Mouse (Mus musculus) forebrain, embryonic 12.5 days (tissue): ENCODE results near the gene Ccdc167. TPM values are rescaled to one million over a fixed set of nuclear protein-coding genes. Genes with fewer than 3 reads are reported as not detected.

ENCODE experiments used
- ATAC-seq: fragments of 200-750 bp; cut with Nextera tagmentation; 2 replicates; pipeline ENCODE4 v1.8.0; 2017; ENCODE audit warnings: moderate TSS enrichment; ENCODE audit not compliant: low FRiP score
- H3K27ac ChIP-seq: fragments of 300-500 bp; sonication (generic); 2 replicates; pipeline ENCODE4 v1.5.1; 2016; ENCODE audit warnings: mild to moderate bottlenecking
- H3K27me3 ChIP-seq: fragments of 300-500 bp; sonication (generic); 2 replicates; pipeline ENCODE4 v1.6.1; 2016; ENCODE audit warnings: mild to moderate bottlenecking
- H3K36me3 ChIP-seq: fragments of 300-500 bp; sonication (generic); replicated peaks from 2 replicates; pipeline ENCODE4 v1.6.1; 2016; ENCODE audit warnings: mild to moderate bottlenecking
- H3K4me1 ChIP-seq: fragments of 300-500 bp; sonication (generic); 2 replicates; pipeline ENCODE4 v1.6.1; 2016
- H3K4me2 ChIP-seq: fragments of 300-500 bp; sonication (generic); 2 replicates; pipeline ENCODE4 v1.6.1; 2016; ENCODE audit warnings: mild to moderate bottlenecking, moderate library complexity
- H3K4me3 ChIP-seq: fragments of 300-500 bp; sonication (generic); replicated peaks from 2 replicates; pipeline ENCODE4 v1.5.1; 2016; ENCODE audit warnings: mild to moderate bottlenecking
- H3K9ac ChIP-seq: fragments of 300-500 bp; sonication (generic); 2 replicates; pipeline ENCODE4 v1.6.1; 2016; ENCODE audit warnings: mild to moderate bottlenecking
- H3K9me3 ChIP-seq: fragments of 300-500 bp; sonication (generic); 2 replicates; pipeline ENCODE4 v1.6.1; 2016
- WGBS: fragments of 180-500 bp; shearing (Covaris S2); methylation state at CpG from one replicate; pipeline ENCODE4 v1.1.7; 2016; 5-methylcytosine and 5-hydroxymethylcytosine counted together
- polyA plus RNA-seq: library from polyadenylated mRNA; unstranded; fragments of >200 nt; fragmentation: Nextera tagmentation; extraction: Ambion mirVana; gene quantifications from 2 replicates; pipeline ENCODE4 v1.2.1, GENCODE M21; 2016

Gene Ccdc167
- polyA plus RNA-seq, result 15.8 and 17.8 TPM in 2 replicates

DNA sequence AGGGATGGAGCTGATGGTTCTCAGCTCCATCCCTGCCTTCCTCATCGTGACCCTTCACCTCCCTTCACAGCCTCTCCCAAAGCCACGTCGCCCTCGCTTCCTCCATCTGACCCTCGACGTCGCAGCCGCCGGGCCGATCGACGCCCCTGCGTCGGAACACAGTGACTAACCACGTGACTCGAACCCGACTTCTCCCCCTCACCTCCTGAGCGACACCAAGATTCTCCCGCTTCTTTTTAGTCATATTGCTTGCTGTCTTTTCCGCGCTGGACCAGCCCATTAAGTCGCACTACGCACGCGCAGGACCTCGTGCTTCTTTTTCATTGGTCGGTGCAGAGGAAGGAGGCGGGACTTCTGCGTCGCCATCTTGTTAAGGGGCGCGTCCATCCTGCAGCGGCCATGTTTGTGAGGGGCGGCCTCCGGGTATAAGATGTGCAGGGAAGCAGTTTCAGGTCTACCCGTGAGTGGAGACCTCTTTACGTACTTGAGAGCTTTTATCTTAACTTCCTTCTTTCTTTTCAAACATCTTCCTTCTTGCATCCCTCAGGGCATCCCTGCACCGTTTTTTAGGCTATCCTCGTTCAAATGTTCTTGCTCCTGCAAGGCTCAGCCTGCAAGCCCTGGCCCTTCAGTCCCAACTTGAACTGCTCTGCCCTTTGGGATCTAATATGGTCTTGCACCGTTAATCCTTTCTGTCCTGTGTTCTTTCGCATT is at the start of gene Ccdc167:
Gene Ccdc167 (minus strand): TSS at position 313 of the 714 bp plus-strand sequence.
- Histone ChIP-seq H3K4me1 (peaks cover 30% of the 10 kb centered on the region), H3K9ac (peak within 1 kb of the TSS; percentile 60), H3K27me3 (0 out of 2 replicates have a peak, but pooled peaks cover 4% of the 10 kb centered on the region), H3K4me3 (peak within 1 kb of the TSS; percentile 51), H3K36me3 (no peaks in the 10 kb centered on the region), H3K4me2 (peak within 1 kb of the TSS; percentile 69), H3K9me3 (no peaks in the 10 kb centered on the region), H3K27ac (peak within 1 kb of the TSS; percentile 56; the same call in 1 of the 2 replicates)
- peak; percentile 96 for ATAC-seq
- 6% methylated on average over 41 of the region's 41 CpGs for WGBS

DNA sequence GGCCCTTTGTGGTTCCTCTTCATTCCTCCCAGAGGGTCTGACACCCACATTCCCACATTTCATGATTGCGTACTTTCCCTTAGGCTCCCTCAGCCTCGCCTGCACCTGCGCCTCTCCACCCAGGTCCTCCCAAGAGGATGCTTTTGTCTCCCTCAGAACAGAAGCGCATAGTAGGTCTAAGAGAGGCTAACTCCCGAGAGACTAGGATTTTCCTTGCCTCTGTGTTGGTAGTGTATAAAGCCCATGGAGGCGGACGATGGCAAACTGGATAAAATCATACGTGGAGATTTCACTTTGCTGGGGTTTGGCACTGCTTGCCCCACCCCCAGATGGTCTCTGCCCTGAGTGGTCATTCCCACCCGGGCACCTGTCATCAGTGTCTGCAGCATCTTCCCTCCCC is 48.5 kb upstream of the Ccdc167 start:
- ATAC-seq, result no peak
- 88% methylated on average over 9 of the region's 9 CpGs for WGBS

DNA sequence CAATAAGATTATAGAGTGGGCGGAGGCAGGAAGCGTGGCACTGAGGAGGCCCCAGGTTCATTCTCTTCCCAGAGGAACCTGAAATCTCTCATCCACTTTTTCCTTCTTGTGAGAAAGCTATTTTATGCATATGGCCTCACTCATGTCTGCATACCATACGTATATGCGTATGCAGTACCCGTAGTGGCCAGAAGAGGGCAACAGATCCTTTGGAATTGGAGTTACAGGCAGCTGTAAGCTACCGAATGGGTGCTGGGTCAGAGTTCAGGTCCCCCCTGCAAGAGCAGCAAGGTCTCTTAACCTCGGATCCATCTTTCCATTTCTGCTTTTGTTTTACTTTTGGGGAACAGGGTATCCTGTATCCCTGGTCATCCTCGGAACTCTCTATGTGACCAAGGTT is 45.7 kb upstream of the Ccdc167 start:
- H3K27ac ChIP-seq, result no peak overlapping the region
- H3K9ac ChIP-seq, result no peak overlapping the region
- ATAC-seq, result no peak
- WGBS, result 75% methylated on average over 8 of the region's 8 CpGs
- H3K27me3 ChIP-seq, result no peaks in the 10 kb centered on the region
- H3K36me3 ChIP-seq, result no peaks in the 10 kb centered on the region
- no peaks in the 10 kb centered on the region for H3K9me3 ChIP-seq
- H3K4me1 ChIP-seq, result no peaks in the 10 kb centered on the region
- no peak overlapping the region for H3K4me2 ChIP-seq
- no peak overlapping the region for H3K4me3 ChIP-seq

More for the DNA sequence above, 48.5 kb upstream of the Ccdc167 start:
- no peaks in the 10 kb centered on the region for H3K27me3 ChIP-seq
- no peak overlapping the region for H3K27ac ChIP-seq
- H3K4me3 ChIP-seq, result no peak overlapping the region
- H3K9me3 ChIP-seq, result no peaks in the 10 kb centered on the region
- H3K4me2 ChIP-seq, result no peak overlapping the region
- no peaks in the 10 kb centered on the region for H3K36me3 ChIP-seq
- no peaks in the 10 kb centered on the region for H3K4me1 ChIP-seq
- H3K9ac ChIP-seq, result no peak overlapping the region

- Histone ChIP-seq H3K4me2 (no peak overlapping the region), H3K36me3 (no peaks in the 10 kb centered on the region), H3K27me3 (no peaks in the 10 kb centered on the region), H3K27ac (no peak overlapping the region), H3K9ac (no peak overlapping the region), H3K4me3 (no peak overlapping the region), H3K4me1 (no peaks in the 10 kb centered on the region), H3K9me3 (no peaks in the 10 kb centered on the region)
- ATAC-seq, result no peak
- WGBS, result 80% methylated on average over 9 of the region's 9 CpGs
Measured at GRCm38 (mm10) chr17:29761938-29762337, 45.1 kb upstream of the Ccdc167 start.

- Histone ChIP-seq H3K36me3 (no peaks in the 10 kb centered on the region), H3K4me1 (peaks cover 7% of the 10 kb centered on the region; the same call in 1 of the 2 replicates), H3K27me3 (no peaks in the 10 kb centered on the region), H3K9me3 (no peaks in the 10 kb centered on the region), H3K9ac (no peak overlapping the region), H3K4me3 (no peak overlapping the region), H3K4me2 (no peak overlapping the region), H3K27ac (no peak overlapping the region)
- ATAC-seq, result no peak
- WGBS, result 86% methylated on average over 20 of the region's 21 CpGs
Measured at GRCm38 (mm10) chr17:29760404-29761375, 43.8 kb upstream of the Ccdc167 start.

GRCm38 (mm10) chr17:29759963-29760362 is 43.1 kb upstream of the Ccdc167 start:
- 71% methylated on average over 19 of the region's 19 CpGs for WGBS
- H3K9me3 ChIP-seq, result no peaks in the 10 kb centered on the region
- no peak overlapping the region for H3K4me2 ChIP-seq
- peaks cover 9% of the 10 kb centered on the region for H3K4me1 ChIP-seq
- no peak overlapping the region for H3K4me3 ChIP-seq
- H3K27ac ChIP-seq, result 0 out of 2 replicates have a peak overlapping the region, but pooled peaks have one; percentile 19
- ATAC-seq, result no peak
- H3K9ac ChIP-seq, result no peak overlapping the region
- no peaks in the 10 kb centered on the region for H3K36me3 ChIP-seq
- H3K27me3 ChIP-seq, result no peaks in the 10 kb centered on the region

- peaks cover 16% of the 10 kb centered on the region for H3K4me1 ChIP-seq
- H3K36me3 ChIP-seq, result no peaks in the 10 kb centered on the region
- H3K27me3 ChIP-seq, result no peaks in the 10 kb centered on the region
- H3K9me3 ChIP-seq, result no peaks in the 10 kb centered on the region
- H3K4me3 ChIP-seq, result no peak overlapping the region
- H3K27ac ChIP-seq, result no peak overlapping the region
- WGBS, result 88% methylated on average over 10 of the region's 10 CpGs
- H3K9ac ChIP-seq, result no peak overlapping the region
- no peak for ATAC-seq
- H3K4me2 ChIP-seq, result no peak overlapping the region
Measured at GRCm38 (mm10) chr17:29756381-29756780, 39.5 kb upstream of the Ccdc167 start.

GRCm38 (mm10) chr17:29754510-29754909 is 37.7 kb upstream of the Ccdc167 start:
- no peaks in the 10 kb centered on the region for H3K9me3 ChIP-seq
- no peak overlapping the region for H3K9ac ChIP-seq
- ATAC-seq, result no peak
- H3K27ac ChIP-seq, result no peak overlapping the region
- peaks cover 27% of the 10 kb centered on the region for H3K4me1 ChIP-seq
- H3K27me3 ChIP-seq, result no peaks in the 10 kb centered on the region
- H3K4me2 ChIP-seq, result no peak overlapping the region
- no peaks in the 10 kb centered on the region for H3K36me3 ChIP-seq
- no peak overlapping the region for H3K4me3 ChIP-seq
- WGBS, result 49% methylated on average over 4 of the region's 4 CpGs

GRCm38 (mm10) chr17:29747466-29747865 is 30.6 kb upstream of the Ccdc167 start:
- Histone ChIP-seq H3K4me1 (peaks cover 35% of the 10 kb centered on the region), H3K9ac (no peak overlapping the region), H3K4me2 (no peak overlapping the region), H3K9me3 (no peaks in the 10 kb centered on the region), H3K27ac (no peak overlapping the region), H3K4me3 (no peak overlapping the region), H3K27me3 (no peaks in the 10 kb centered on the region; the same call in 1 of the 2 replicates), H3K36me3 (no peaks in the 10 kb centered on the region)
- WGBS, result 57% methylated on average over 6 of the region's 6 CpGs
- ATAC-seq, result no peak

GRCm38 (mm10) chr17:29737849-29738804 is 21.3 kb upstream of the Ccdc167 start:
- Histone ChIP-seq H3K27ac (peak overlapping the region; percentile 79), H3K27me3 (no peaks in the 10 kb centered on the region), H3K4me2 (peak overlapping the region; percentile 4; the same call in 1 of the 2 replicates), H3K4me3 (no peak overlapping the region), H3K36me3 (no peaks in the 10 kb centered on the region), H3K4me1 (peaks cover 43% of the 10 kb centered on the region), H3K9me3 (no peaks in the 10 kb centered on the region), H3K9ac (no peak overlapping the region)
- 50% methylated on average over 22 of the region's 22 CpGs for WGBS
- ATAC-seq, result peak; percentile 68

- no peaks in the 10 kb centered on the region for H3K27me3 ChIP-seq
- H3K9me3 ChIP-seq, result no peaks in the 10 kb centered on the region
- 14% methylated on average over 15 of the region's 15 CpGs for WGBS
- H3K9ac ChIP-seq, result no peak overlapping the region
- H3K4me3 ChIP-seq, result no peak overlapping the region
- peak overlapping the region; percentile 83 for H3K27ac ChIP-seq
- peak overlapping the region; percentile 6; the same call in 1 of the 2 replicates for H3K4me2 ChIP-seq
- peak; percentile 72 for ATAC-seq
- peaks cover 48% of the 10 kb centered on the region for H3K4me1 ChIP-seq
- H3K36me3 ChIP-seq, result no peaks in the 10 kb centered on the region
Measured at GRCm38 (mm10) chr17:29736448-29737014, 19.7 kb upstream of the Ccdc167 start.
